Mouse (Mus musculus) lung, postnatal 25 days (tissue): Measurements from ENCODE around the gene Map3k9.
A peak's percentile ranks its signal among the peaks of the same experiment; 100 is the strongest.

Experiments
- DNase-seq: peaks from one replicate; pipeline ENCODE4 v3.0.0; 2022; ENCODE audit warnings: low spot score

The Map3k9 gene

GRCm38 (mm10) chr12:81787262-81787661 lies 6.3 kb upstream of the Map3k9 start:
- DNase-seq = no peak

- DNase-seq = peak; percentile 74
Measured at GRCm38 (mm10) chr12:81783301-81783700, 2.3 kb upstream of the Map3k9 start.

- DNase-seq = peak; percentile 16
Measured at GRCm38 (mm10) chr12:81782606-81783005, 1.6 kb upstream of the Map3k9 start.

- DNase-seq = peak; percentile 10
Measured at GRCm38 (mm10) chr12:81780271-81781093, 493 bp downstream of the Map3k9 start.

GRCm38 (mm10) chr12:81779831-81780230 lies 1.1 kb downstream of the Map3k9 start:
- peak; percentile 74 for DNase-seq

- no peak for DNase-seq
Measured at GRCm38 (mm10) chr12:81776191-81776590, 4.8 kb downstream of the Map3k9 start.

GRCm38 (mm10) chr12:81775641-81776040 lies 5.3 kb downstream of the Map3k9 start:
- no peak for DNase-seq

GRCm38 (mm10) chr12:81774186-81774585 lies 6.8 kb downstream of the Map3k9 start:
- DNase-seq = no peak

- no peak for DNase-seq
Measured at GRCm38 (mm10) chr12:81769458-81769857, 11.5 kb downstream of the Map3k9 start.

GRCm38 (mm10) chr12:81765386-81765785 lies 15.6 kb downstream of the Map3k9 start:
- DNase-seq = no peak

GRCm38 (mm10) chr12:81764370-81764769 lies 16.6 kb downstream of the Map3k9 start:
- DNase-seq = no peak

GRCm38 (mm10) chr12:81754651-81755050 lies 26.3 kb downstream of the Map3k9 start:
- DNase-seq = peak; percentile 71

- no peak for DNase-seq
Measured at GRCm38 (mm10) chr12:81751116-81751515, 29.9 kb downstream of the Map3k9 start.

- DNase-seq = no peak
Measured at GRCm38 (mm10) chr12:81748918-81749317, 32.1 kb downstream of the Map3k9 start.

- peak; percentile 21 for DNase-seq
Measured at GRCm38 (mm10) chr12:81748021-81748576, 32.9 kb downstream of the Map3k9 start.

- no peak for DNase-seq
Measured at GRCm38 (mm10) chr12:81746400-81747024, 34.5 kb downstream of the Map3k9 start.

- DNase-seq = peak; percentile 23
Measured at GRCm38 (mm10) chr12:81735246-81736070, 45.5 kb downstream of the Map3k9 start.

GRCm38 (mm10) chr12:81726246-81726822 lies 54.6 kb downstream of the Map3k9 start:
- DNase-seq = no peak

GRCm38 (mm10) chr12:81724776-81725175 lies 56.2 kb downstream of the Map3k9 start:
- no peak for DNase-seq

GRCm38 (mm10) chr12:81723375-81723774 lies 57.6 kb downstream of the Map3k9 start:
- DNase-seq = no peak

GRCm38 (mm10) chr12:81719715-81720114 lies 61.3 kb downstream of the Map3k9 start:
- DNase-seq = peak; percentile 63

GRCm38 (mm10) chr12:81719161-81719560 lies 61.8 kb downstream of the Map3k9 start:
- peak; percentile 48 for DNase-seq
